Mouse (Mus musculus) myocyte (in vitro differentiated cells): ENCODE data around the gene Cst6. TPM values are rescaled to one million over a fixed set of nuclear protein-coding genes. Genes with fewer than 3 reads are reported as not detected.
"Not testable (repeated sequence)": the region's sequence is repeated elsewhere in the genome, so short reads cannot be mapped to it uniquely, and the experiment has no call there.

Source experiments
- H3K27me3 ChIP-seq: one replicate; pipeline ENCODE4 v1.6.1; 2011; ENCODE audit not compliant: control insufficient read depth, insufficient read depth, insufficient read length
- H3K36me3 ChIP-seq: one replicate; pipeline ENCODE4 v1.6.1; 2011; ENCODE audit not compliant: control insufficient read depth, insufficient read depth
- H3K4me2 ChIP-seq: one replicate; pipeline ENCODE4 v1.6.1; 2011; ENCODE audit warnings: low read depth, control low read depth
- H3K4me3 ChIP-seq: one replicate; pipeline ENCODE4 v1.5.1; 2011; ENCODE audit warnings: mild to moderate bottlenecking, control low read depth, moderate library complexity
- H3K79me2 ChIP-seq: one replicate; pipeline ENCODE4 v1.6.1; 2011; ENCODE audit not compliant: control insufficient read depth, insufficient read depth
- H3ac ChIP-seq: one replicate; pipeline ENCODE4 v1.6.1; 2011; ENCODE audit not compliant: control insufficient read depth, insufficient read length
- CEBPB ChIP-seq: IDR thresholded peaks from 2 replicates; pipeline ENCODE4 v1.6.1; 2011; ENCODE audit warnings: mild to moderate bottlenecking, moderate library complexity; ENCODE audit not compliant: poor library complexity, insufficient read depth, severe bottlenecking
- E2F4 ChIP-seq: IDR thresholded peaks from one replicate; pipeline ENCODE4 v1.6.1; 2011; ENCODE audit warnings: mild to moderate bottlenecking, control low read depth, moderate library complexity; ENCODE audit not compliant: insufficient read depth
- MAX ChIP-seq: IDR thresholded peaks from one replicate; pipeline ENCODE4 v1.6.1; 2011; ENCODE audit warnings: low read depth, mild to moderate bottlenecking, control low read depth
- MYOD1 ChIP-seq, 3 experiments: IDR thresholded peaks; one replicate each; pipeline ENCODE4 v1.6.1; 2011; ENCODE audit warnings: control low read depth in 2 of 3, low read depth in 2 of 3, mild to moderate bottlenecking in 2 of 3, moderate library complexity in 1 of 3; ENCODE audit not compliant: insufficient read length in 2 of 3, control insufficient read depth in 1 of 3
- MYOG ChIP-seq, 3 experiments: IDR thresholded peaks; one replicate each; pipeline ENCODE4 v1.6.1; 2011; ENCODE audit warnings: control low read depth in 2 of 3, low read depth in 2 of 3, mild to moderate bottlenecking in 2 of 3; ENCODE audit not compliant: insufficient read length in 2 of 3, control insufficient read depth in 1 of 3, insufficient read depth in 1 of 3
- POLR2A ChIP-seq: IDR thresholded peaks from one replicate; pipeline ENCODE4 v1.6.1; 2011; ENCODE audit warnings: low read depth, mild to moderate bottlenecking, control low read depth, moderate library complexity; ENCODE audit not compliant: insufficient read length
- POLR2AphosphoS2 ChIP-seq: IDR thresholded peaks from one replicate; pipeline ENCODE4 v1.6.1; 2011; ENCODE audit warnings: low read depth, control low read depth; ENCODE audit not compliant: insufficient read length
- REST ChIP-seq: IDR thresholded peaks from one replicate; pipeline ENCODE4 v1.6.1; 2011; ENCODE audit warnings: mild to moderate bottlenecking, control low read depth, moderate library complexity; ENCODE audit not compliant: insufficient read depth, insufficient read length
- SRF ChIP-seq: IDR thresholded peaks from one replicate; pipeline ENCODE4 v1.6.1; 2011; ENCODE audit warnings: low read depth; ENCODE audit not compliant: control insufficient read depth, insufficient read length
- TCF12 ChIP-seq: IDR thresholded peaks from one replicate; pipeline ENCODE4 v1.6.1; 2011; ENCODE audit warnings: mild to moderate bottlenecking, control low read depth; ENCODE audit not compliant: poor library complexity, insufficient read depth, severe bottlenecking
- TCF3 ChIP-seq: IDR thresholded peaks from one replicate; pipeline ENCODE4 v1.6.1; 2011; ENCODE audit warnings: low read depth, control low read depth; ENCODE audit not compliant: insufficient read length
- USF1 ChIP-seq: IDR thresholded peaks from one replicate; pipeline ENCODE4 v1.6.1; 2011; ENCODE audit warnings: low read depth, mild to moderate bottlenecking, control low read depth, moderate library complexity
- polyA plus RNA-seq: library from polyadenylated mRNA; unstranded; fragments of >200 nt; fragmentation: generic; extraction: Trizol; gene quantifications from one replicate; pipeline ENCODE4 v1.2.1, GENCODE M21; 2012; ENCODE audit warnings: missing spikeins

The Cst6 gene
- 28.0 TPM for polyA plus RNA-seq

GRCm38 (mm10) chr19:5349502-5349873 lies at the start of gene Cst6:
TSS of gene Cst6 (minus strand) at chr19:5349574.
- H3K4me3 ChIP-seq, H3K27me3 ChIP-seq, H3K36me3 ChIP-seq, H3K79me2 ChIP-seq, H3ac ChIP-seq: not testable (repeated sequence)
- H3K4me2 ChIP-seq = peak within 1 kb of the TSS; percentile 81

- Histone ChIP-seq H3K36me3 (no peaks in the 10 kb centered on the region), H3K79me2 (no peaks in the 10 kb centered on the region), H3K4me3 (no peak overlapping the region), H3ac (no peak overlapping the region), H3K4me2 (no peak overlapping the region), H3K27me3 (no peaks in the 10 kb centered on the region)
- TF ChIP-seq MYOD1 (IDR thresholded peaks at IDR 0.05; ENCODE audit: control insufficient read depth in 1 of 3, insufficient read length in 2 of 3, low read depth in 2 of 3) = no peak
- TF ChIP-seq MAX = no peak
- TF ChIP-seq POLR2A = no peak
- no peak for TF ChIP-seq TCF12
- TF ChIP-seq CEBPB = no peak
- no peak for TF ChIP-seq TCF3
- TF ChIP-seq E2F4 = no peak
- no peak for TF ChIP-seq MYOG (IDR thresholded peaks at IDR 0.05; ENCODE audit: control insufficient read depth in 1 of 3, insufficient read depth in 1 of 3, insufficient read length in 2 of 3, low read depth in 2 of 3)
- TF ChIP-seq REST = no peak
- TF ChIP-seq SRF = no peak
- no peak for TF ChIP-seq USF1
- no peak for TF ChIP-seq POLR2AphosphoS2
These were observed 46.0 kb upstream of the Cst6 start for GRCm38 (mm10) chr19:5395371-5395770.

GRCm38 (mm10) chr19:5394168-5394567 lies 44.8 kb upstream of the Cst6 start:
- TF ChIP-seq TCF3 = no peak
- no peak for TF ChIP-seq REST
- TF ChIP-seq E2F4 = no peak
- peak; percentile 25 for TF ChIP-seq POLR2AphosphoS2
- no peak for TF ChIP-seq USF1
- TF ChIP-seq CEBPB = no peak
- TF ChIP-seq MYOG (IDR thresholded peaks at IDR 0.05; ENCODE audit: control insufficient read depth in 1 of 3, insufficient read depth in 1 of 3, insufficient read length in 2 of 3, low read depth in 2 of 3) = peak in 1 of 3 experiments; percentile 34
- TF ChIP-seq MAX = no peak
- no peak for TF ChIP-seq POLR2A
- TF ChIP-seq MYOD1 (IDR thresholded peaks at IDR 0.05; ENCODE audit: control insufficient read depth in 1 of 3, insufficient read length in 2 of 3, low read depth in 2 of 3) = peak in 1 of 3 experiments; percentile 11
- no peak for TF ChIP-seq SRF
- no peak for TF ChIP-seq TCF12
- Histone ChIP-seq H3K36me3 (no peaks in the 10 kb centered on the region), H3K27me3 (no peaks in the 10 kb centered on the region), H3K4me3 (no peak overlapping the region), H3ac (no peak overlapping the region), H3K4me2 (no peak overlapping the region), H3K79me2 (peaks cover 4% of the 10 kb centered on the region)

GRCm38 (mm10) chr19:5392892-5393291 lies 43.5 kb upstream of the Cst6 start:
- Histone ChIP-seq H3K36me3 (no peaks in the 10 kb centered on the region), H3K4me3 (no peak overlapping the region), H3K79me2 (peaks cover 12% of the 10 kb centered on the region), H3K4me2 (no peak overlapping the region), H3ac (no peak overlapping the region), H3K27me3 (no peaks in the 10 kb centered on the region)
- no peak for TF ChIP-seq REST
- TF ChIP-seq TCF12 = no peak
- no peak for TF ChIP-seq MYOG (IDR thresholded peaks at IDR 0.05; ENCODE audit: control insufficient read depth in 1 of 3, insufficient read depth in 1 of 3, insufficient read length in 2 of 3, low read depth in 2 of 3)
- peak in 1 of 3 experiments; percentile 13 for TF ChIP-seq MYOD1 (IDR thresholded peaks at IDR 0.05; ENCODE audit: control insufficient read depth in 1 of 3, insufficient read length in 2 of 3, low read depth in 2 of 3)
- TF ChIP-seq POLR2AphosphoS2 = no peak

GRCm38 (mm10) chr19:5390416-5390815 lies 41.0 kb upstream of the Cst6 start:
- H3ac ChIP-seq = no peak overlapping the region
- TF ChIP-seq TCF12 = no peak
- no peak for TF ChIP-seq MYOG (IDR thresholded peaks at IDR 0.05; ENCODE audit: control insufficient read depth in 1 of 3, insufficient read depth in 1 of 3, insufficient read length in 2 of 3, low read depth in 2 of 3)
- no peak for TF ChIP-seq SRF
- TF ChIP-seq USF1 = no peak
- TF ChIP-seq TCF3 = no peak
- no peak for TF ChIP-seq MYOD1 (IDR thresholded peaks at IDR 0.05; ENCODE audit: control insufficient read depth in 1 of 3, insufficient read length in 2 of 3, low read depth in 2 of 3)
- TF ChIP-seq MAX = no peak
- no peak for TF ChIP-seq REST
- no peak for TF ChIP-seq POLR2AphosphoS2
- no peak for TF ChIP-seq POLR2A
- no peak for TF ChIP-seq E2F4
- no peak for TF ChIP-seq CEBPB
- H3K27me3 ChIP-seq = no peaks in the 10 kb centered on the region
- peak overlapping the region; percentile 90 for H3K4me3 ChIP-seq
- no peaks in the 10 kb centered on the region for H3K36me3 ChIP-seq
- peaks cover 32% of the 10 kb centered on the region for H3K79me2 ChIP-seq
- peak overlapping the region; percentile 100 for H3K4me2 ChIP-seq
